Mouse (Mus musculus) embryonic facial prominence, embryonic 11.5 days (tissue): Measurements from ENCODE around the gene Als2cr12. TPM values are rescaled to one million over a fixed set of nuclear protein-coding genes. Genes with fewer than 3 reads are reported as not detected.
A peak's percentile ranks its signal among the peaks of the same experiment; 100 is the strongest.
"Not testable (repeated sequence)": the region's sequence is repeated elsewhere in the genome, so short reads cannot be mapped to it uniquely, and the experiment has no call there.

Experiments
- ATAC-seq: fragments of 200-750 bp; cut with Nextera tagmentation; replicated peaks from 2 replicates; pipeline ENCODE4 v1.8.0; 2017; ENCODE audit warnings: low read depth; ENCODE audit not compliant: insufficient number of reproducible peaks, low FRiP score, low TSS enrichment
- DNase-seq: peaks from one replicate; pipeline ENCODE4 v3.0.0-alpha.2; 2015; ENCODE audit warnings: low spot score
- H3K27ac ChIP-seq: fragments of 300-500 bp; sonication (generic); replicated peaks from 2 replicates; pipeline ENCODE4 v1.5.1; 2014; ENCODE audit warnings: mild to moderate bottlenecking, low read depth, low read length, control low read depth
- H3K27me3 ChIP-seq: fragments of 300-500 bp; sonication (generic); 2 replicates; pipeline ENCODE4 v1.6.1; 2014; ENCODE audit warnings: mild to moderate bottlenecking, low read length, moderate library complexity, mixed read lengths; ENCODE audit not compliant: control insufficient read depth, insufficient read depth
- H3K36me3 ChIP-seq: fragments of 300-500 bp; sonication (generic); replicated peaks from 2 replicates; pipeline ENCODE4 v1.6.1; 2014; ENCODE audit warnings: low read depth, mild to moderate bottlenecking, low read length, moderate library complexity, mixed read lengths; ENCODE audit not compliant: control insufficient read depth, insufficient read depth
- H3K4me1 ChIP-seq: fragments of 300-500 bp; sonication (generic); 2 replicates; pipeline ENCODE4 v1.6.1; 2014; ENCODE audit warnings: low read length, mixed read lengths; ENCODE audit not compliant: control insufficient read depth, insufficient read depth
- H3K4me2 ChIP-seq: fragments of 300-500 bp; sonication (generic); 2 replicates; pipeline ENCODE4 v1.6.1; 2014; ENCODE audit warnings: low read depth, mild to moderate bottlenecking, control low read depth, low read length, moderate library complexity
- H3K4me3 ChIP-seq: fragments of 300-500 bp; sonication (generic); 2 replicates; pipeline ENCODE4 v1.5.1; 2014; ENCODE audit warnings: low read depth, low read length, control low read depth
- H3K9ac ChIP-seq: fragments of 300-500 bp; sonication (generic); replicated peaks from 2 replicates; pipeline ENCODE4 v1.6.1; 2014; ENCODE audit warnings: mild to moderate bottlenecking, control low read depth, low read length
- H3K9me3 ChIP-seq: fragments of 300-500 bp; sonication (generic); replicated peaks from 2 replicates; pipeline ENCODE4 v1.6.1; 2016; ENCODE audit warnings: mild to moderate bottlenecking, low read length, inconsistent platforms, mixed read lengths; ENCODE audit not compliant: control insufficient read depth
- WGBS: fragments of 180-500 bp; shearing (Covaris S2); extraction: QIAGEN DNeasy Blood & Tissue Kit; methylation state at CpG from one replicate; pipeline ENCODE4 v1.1.7; 2014; 5-methylcytosine and 5-hydroxymethylcytosine counted together
- polyA plus RNA-seq: library from polyadenylated mRNA; unstranded; fragments of >200 nt; fragmentation: Nextera tagmentation; extraction: Ambion mirVana; gene quantifications from 2 replicates; pipeline ENCODE4 v1.2.1, GENCODE M21; 2014

Als2cr12 gene
- polyA plus RNA-seq, 1 experiment from 2014 or later: not detected

DNA sequence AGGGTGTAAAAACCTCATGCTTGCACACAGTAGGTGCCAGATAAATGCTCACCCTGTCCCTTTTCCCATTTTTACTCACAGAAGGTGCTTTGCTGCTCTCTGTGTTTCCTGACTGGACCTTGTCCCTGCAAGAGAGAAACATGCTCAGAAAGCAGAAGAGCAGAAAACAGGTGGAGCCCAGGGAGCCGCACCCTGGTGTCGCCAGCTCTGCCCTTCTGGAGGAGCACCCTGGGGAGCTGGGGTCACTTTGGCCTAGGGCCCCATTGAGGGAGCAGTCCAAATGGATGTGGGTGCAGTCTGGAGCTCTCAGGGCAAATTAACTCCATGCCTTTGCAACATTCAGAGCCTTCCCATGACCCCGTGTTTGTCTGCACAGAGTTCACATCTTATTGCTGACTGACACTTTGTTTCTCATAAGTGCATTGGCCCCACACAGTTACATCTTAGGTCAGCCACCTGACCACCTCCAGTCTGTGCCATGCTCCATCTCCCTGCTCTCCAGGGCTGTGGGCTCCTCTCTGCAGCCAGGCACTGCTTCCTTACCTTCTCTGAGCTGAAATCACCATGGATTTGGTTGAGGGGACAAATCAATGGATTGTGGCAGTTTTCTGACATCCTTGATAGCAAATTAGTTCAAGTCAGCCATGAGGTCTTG lies 4.8 kb downstream of the Als2cr12 start:
- H3K27ac ChIP-seq, H3K36me3 ChIP-seq, ATAC-seq, H3K27me3 ChIP-seq, DNase-seq, H3K4me3 ChIP-seq, H3K9ac ChIP-seq, H3K9me3 ChIP-seq, H3K4me1 ChIP-seq, H3K4me2 ChIP-seq: not testable (repeated sequence)
- 66% methylated on average over 2 of the region's 3 CpGs for WGBS

DNA sequence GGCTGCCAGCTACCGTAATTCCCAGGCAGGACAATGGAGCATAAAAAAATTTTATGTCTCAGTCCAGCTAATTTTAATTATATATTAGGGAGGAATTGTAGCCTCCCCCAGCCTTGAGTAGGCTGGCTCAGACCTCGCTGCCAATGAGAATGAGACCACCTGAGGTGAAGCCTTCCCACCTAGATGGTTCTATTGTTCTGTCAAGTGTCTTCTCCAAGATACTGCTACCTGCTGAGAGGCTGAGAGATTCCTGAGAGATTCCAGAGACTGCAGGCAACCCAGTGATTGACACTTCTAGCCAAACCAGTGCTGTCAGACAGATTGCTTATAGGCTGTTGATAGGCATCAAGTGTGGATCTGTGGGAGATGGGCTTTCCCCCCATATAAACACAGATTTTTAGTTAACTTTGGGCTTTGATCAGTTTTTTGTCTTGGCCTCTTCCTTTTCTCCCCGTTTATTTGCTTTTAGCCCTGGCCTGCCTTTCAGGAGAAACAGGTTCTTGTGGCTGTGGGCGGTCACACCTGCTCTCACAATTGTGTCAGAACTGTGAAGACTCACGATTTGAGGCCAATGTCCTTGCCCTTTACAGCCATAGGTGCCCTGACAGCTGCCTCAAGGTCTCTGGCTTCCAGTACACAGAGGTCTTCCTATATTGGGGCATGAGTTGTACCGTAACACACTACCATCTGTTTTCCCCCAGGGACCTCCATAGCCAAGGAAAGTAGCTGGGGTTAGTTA lies 5.6 kb downstream of the Als2cr12 start:
- Histone ChIP-seq H3K27me3 (no peaks in the 10 kb centered on the region), H3K9me3 (no peaks in the 10 kb centered on the region), H3K4me2 (no peak overlapping the region), H3K4me1 (no peaks in the 10 kb centered on the region), H3K9ac (no peak overlapping the region), H3K27ac (no peak overlapping the region), H3K36me3 (no peaks in the 10 kb centered on the region), H3K4me3 (no peak overlapping the region)
- WGBS: 63% methylated on average over 6 of the region's 6 CpGs
- no peak for DNase-seq
- no peak for ATAC-seq

DNA sequence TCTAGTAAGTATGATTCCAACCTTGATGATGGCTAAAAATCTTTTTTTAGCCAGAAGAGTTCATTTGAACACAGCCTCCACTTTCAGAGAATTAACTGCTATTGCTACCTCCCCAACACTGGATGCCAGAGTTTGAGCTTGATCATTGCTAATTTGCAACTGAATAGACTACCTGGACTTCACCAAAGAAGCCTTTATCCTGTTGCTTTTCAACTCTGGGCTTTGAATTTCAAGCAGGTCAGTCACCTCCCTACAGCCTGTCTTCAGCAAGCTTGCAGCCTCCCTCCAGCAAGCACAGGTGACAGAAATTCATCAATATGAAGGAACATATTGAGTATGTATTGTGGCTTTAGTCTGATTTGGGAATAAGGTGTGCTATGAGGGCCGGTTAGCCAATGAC lies 6.4 kb downstream of the Als2cr12 start:
- H3K4me1 ChIP-seq: no peaks in the 10 kb centered on the region
- DNase-seq: no peak
- WGBS: 87% methylated on average over 1 of the region's 1 CpGs
- H3K4me3 ChIP-seq: no peak overlapping the region
- H3K27ac ChIP-seq: no peak overlapping the region
- no peak overlapping the region for H3K9ac ChIP-seq
- no peaks in the 10 kb centered on the region for H3K9me3 ChIP-seq
- H3K4me2 ChIP-seq: no peak overlapping the region
- no peaks in the 10 kb centered on the region for H3K36me3 ChIP-seq
- H3K27me3 ChIP-seq: no peaks in the 10 kb centered on the region
- no peak for ATAC-seq

DNA sequence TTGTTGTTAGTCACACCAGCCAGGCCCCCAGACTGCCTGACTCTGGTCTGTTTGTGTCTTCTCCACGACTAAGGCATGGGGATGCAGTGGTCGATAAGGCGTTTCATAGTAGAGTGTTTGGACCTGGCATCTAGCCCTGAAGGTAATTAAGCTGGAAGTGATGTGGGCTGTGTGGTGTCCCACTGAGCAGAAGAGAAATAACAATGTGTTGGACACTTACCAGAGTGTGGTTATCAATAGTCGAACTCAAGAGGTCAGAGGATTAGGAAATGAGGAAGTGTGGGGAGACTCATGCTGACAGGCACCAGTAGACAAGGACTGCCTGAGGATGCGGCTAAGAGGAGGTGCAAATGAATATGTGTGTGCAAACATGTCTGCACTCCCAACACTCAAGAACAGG lies 17.4 kb downstream of the Als2cr12 start:
- H3K36me3 ChIP-seq, H3K4me3 ChIP-seq, H3K4me1 ChIP-seq, H3K4me2 ChIP-seq, H3K9me3 ChIP-seq, DNase-seq, ATAC-seq, H3K27ac ChIP-seq, H3K27me3 ChIP-seq, H3K9ac ChIP-seq: not testable (repeated sequence)
- 83% methylated on average over 5 of the region's 5 CpGs for WGBS

DNA sequence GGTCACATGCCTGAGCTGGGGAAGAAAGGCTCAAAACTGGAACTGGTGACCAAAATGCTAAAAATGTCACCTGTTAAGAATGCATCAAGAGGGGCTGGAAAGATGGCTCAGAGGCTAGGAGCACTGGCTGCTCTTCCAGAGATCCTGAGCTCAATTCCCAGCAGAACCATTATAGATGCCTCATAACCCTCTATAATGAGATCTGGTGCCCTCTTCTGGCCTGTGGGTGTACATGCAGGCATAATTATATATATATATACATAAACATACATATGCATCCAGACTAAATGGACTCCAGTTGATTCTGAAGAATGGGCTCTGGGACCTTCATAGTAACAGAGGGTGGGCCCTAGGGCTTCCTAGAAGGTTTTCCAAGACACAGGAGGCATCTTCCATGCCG lies 18.2 kb downstream of the Als2cr12 start:
- DNase-seq (peak; percentile 57), ATAC-seq (no peak)
- H3K4me1 ChIP-seq: no peaks in the 10 kb centered on the region
- H3K9me3 ChIP-seq: no peaks in the 10 kb centered on the region
- H3K27me3 ChIP-seq: no peaks in the 10 kb centered on the region
- H3K9ac ChIP-seq: no peak overlapping the region
- WGBS: 100% methylated on average over 1 of the region's 1 CpGs
- no peak overlapping the region for H3K4me2 ChIP-seq
- H3K4me3 ChIP-seq: no peak overlapping the region
- no peaks in the 10 kb centered on the region for H3K36me3 ChIP-seq
- no peak overlapping the region for H3K27ac ChIP-seq

DNA sequence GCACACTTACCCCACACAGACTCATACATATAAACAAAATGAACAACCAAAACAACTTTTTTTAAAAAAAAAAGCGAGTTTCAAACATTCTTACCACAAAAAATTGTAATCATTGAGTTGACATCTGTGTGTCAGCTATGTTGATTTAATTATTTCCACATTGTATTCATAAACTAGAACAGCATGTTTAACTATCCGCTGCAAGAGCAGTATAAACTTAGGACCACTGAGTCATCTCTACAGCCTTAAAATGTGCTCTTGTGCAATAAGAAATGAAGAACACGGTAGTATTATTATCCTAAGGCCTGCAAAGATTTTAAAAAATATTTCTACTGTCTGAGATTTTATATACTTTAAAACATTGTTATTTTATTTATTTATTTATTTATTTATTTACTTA lies 20.8 kb downstream of the Als2cr12 start:
- H3K27ac ChIP-seq: no peak overlapping the region
- H3K4me2 ChIP-seq: no peak overlapping the region
- no peaks in the 10 kb centered on the region for H3K36me3 ChIP-seq
- no peaks in the 10 kb centered on the region for H3K9me3 ChIP-seq
- H3K4me3 ChIP-seq: no peak overlapping the region
- H3K27me3 ChIP-seq: no peaks in the 10 kb centered on the region
- DNase-seq (no peak), ATAC-seq (no peak)
- no peaks in the 10 kb centered on the region for H3K4me1 ChIP-seq
- 82% methylated on average over 3 of the region's 3 CpGs for WGBS
- no peak overlapping the region for H3K9ac ChIP-seq

DNA sequence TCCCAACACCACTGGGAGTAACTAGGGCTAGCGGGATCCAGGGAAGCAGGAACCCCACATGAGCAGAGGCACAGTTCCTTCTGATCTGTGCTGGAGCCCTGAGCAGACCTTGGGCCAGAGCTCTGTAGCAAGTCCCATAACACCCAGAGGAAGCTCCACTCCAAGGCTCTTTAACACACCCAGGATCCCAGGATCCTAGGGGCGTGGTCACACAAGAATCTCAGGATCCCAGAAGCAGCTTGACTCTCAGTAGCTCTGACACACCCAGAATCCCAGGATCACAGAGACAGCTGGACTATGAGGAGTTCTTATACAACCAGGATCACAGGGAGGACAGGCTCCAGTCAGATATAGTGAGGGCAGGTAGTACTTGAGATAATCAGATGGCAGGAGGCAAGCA lies 23.7 kb downstream of the Als2cr12 start:
- ATAC-seq: no peak
- Histone ChIP-seq H3K9me3 (no peaks in the 10 kb centered on the region), H3K27me3 (no peaks in the 10 kb centered on the region), H3K4me3 (no peak overlapping the region), H3K36me3 (no peaks in the 10 kb centered on the region), H3K9ac (no peak overlapping the region), H3K4me1 (no peaks in the 10 kb centered on the region), H3K4me2 (no peak overlapping the region), H3K27ac (no peak overlapping the region)
- 94% methylated on average over 2 of the region's 2 CpGs for WGBS
- no peak for DNase-seq

DNA sequence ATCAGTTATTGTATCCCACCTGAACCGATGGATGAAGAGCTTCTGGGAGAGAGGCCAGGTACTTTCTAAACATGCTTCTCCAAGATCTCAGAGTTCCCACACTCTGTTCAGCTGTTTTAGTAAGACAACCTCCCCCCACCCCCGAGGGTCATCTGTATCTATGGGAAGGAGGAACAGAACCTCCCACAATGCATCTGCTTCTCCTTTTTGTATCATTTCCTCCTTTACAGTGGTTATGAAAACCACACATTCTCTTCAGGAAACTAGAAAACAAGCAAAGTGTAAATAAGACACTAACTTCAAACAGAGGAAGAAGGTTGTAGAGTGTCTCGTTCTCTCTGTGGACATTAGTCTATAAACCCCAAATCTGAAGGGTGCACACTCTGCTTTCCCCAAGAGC lies 26.2 kb downstream of the Als2cr12 start:
- H3K27me3 ChIP-seq, H3K9ac ChIP-seq, H3K4me2 ChIP-seq, H3K27ac ChIP-seq, H3K4me3 ChIP-seq, H3K9me3 ChIP-seq, ATAC-seq, H3K4me1 ChIP-seq, DNase-seq, H3K36me3 ChIP-seq: not testable (repeated sequence)
- WGBS: 83% methylated on average over 3 of the region's 3 CpGs
